ENCODE assay signal across 8 mouse cellular contexts in genomic region chr16:52311073-52311472, GRCm38 (mm10).
DNase-seq lines count a peak whose midpoint lies in the region; ATAC-seq and TF ChIP-seq lines count a peak whose summit lies in the region.

No protein-coding gene starts in this region.

- no peaks in the 10 kb centered on the region for H3K9me3 ChIP-seq in embryonic facial prominence, embryonic 12.5 days
- H3K9me3 ChIP-seq in heart, embryonic 14.5 days (ENCODE audit: control insufficient read depth, low read length), result no peaks in the 10 kb centered on the region
- H3K9me3 ChIP-seq in kidney, postnatal 0 days (replicated peaks; ENCODE audit: low read length), result no peaks in the 10 kb centered on the region

- no peaks in the 10 kb centered on the region for H3K36me3 ChIP-seq in embryonic facial prominence, embryonic 12.5 days
- no peaks in the 10 kb centered on the region for H3K36me3 ChIP-seq in heart, embryonic 14.5 days (ENCODE audit: control insufficient read depth, insufficient read depth, low read length)
- no peaks in the 10 kb centered on the region for H3K36me3 ChIP-seq in kidney, postnatal 0 days (ENCODE audit: insufficient read depth, low read length)
- H3K36me3 ChIP-seq in splenic B cell, adult 2 months (ENCODE audit: control insufficient read depth, insufficient read depth, low read length, poor library complexity, severe bottlenecking), result no peaks in the 10 kb centered on the region

- peak; percentile 90 for TF ChIP-seq CTCF in kidney, postnatal 0 days (IDR thresholded peaks at IDR 0.05; ENCODE audit: low read depth)

- H3K4me1 ChIP-seq in embryonic facial prominence, embryonic 12.5 days, result no peaks in the 10 kb centered on the region
- no peaks in the 10 kb centered on the region for H3K4me1 ChIP-seq in heart, embryonic 14.5 days (ENCODE audit: control insufficient read depth in 2 of 2, insufficient read depth in 2 of 2, low read length in 2 of 2)
- no peaks in the 10 kb centered on the region for H3K4me1 ChIP-seq in kidney, postnatal 0 days (replicated peaks; ENCODE audit: insufficient read depth, low read length)

- no peak overlapping the region for H3K27ac ChIP-seq in embryonic facial prominence, embryonic 12.5 days
- no peak overlapping the region for H3K27ac ChIP-seq in heart, embryonic 14.5 days (replicated peaks in 1 of 2; ENCODE audit: control insufficient read depth in 1 of 2, insufficient read depth in 1 of 2, low read depth in 2 of 2, low read length in 2 of 2)
- no peak overlapping the region for H3K27ac ChIP-seq in kidney, postnatal 0 days

- no peaks in the 10 kb centered on the region for H3K27me3 ChIP-seq in embryonic facial prominence, embryonic 12.5 days
- H3K27me3 ChIP-seq in heart, embryonic 14.5 days (ENCODE audit: control insufficient read depth, insufficient read depth, low read length), result no peaks in the 10 kb centered on the region
- no peaks in the 10 kb centered on the region for H3K27me3 ChIP-seq in kidney, postnatal 0 days (ENCODE audit: insufficient read depth, low read length)
- no peaks in the 10 kb centered on the region; the same call in 1 of the 2 replicates for H3K27me3 ChIP-seq in splenic B cell, adult 2 months (ENCODE audit: control insufficient read depth, insufficient read depth, low read length, poor library complexity, severe bottlenecking)

- WGBS in embryonic facial prominence, embryonic 12.5 days, result 27% methylated on average over 9 of the region's 9 CpGs
- 11% methylated on average over 9 of the region's 9 CpGs for WGBS in heart, embryonic 14.5 days
- WGBS in kidney, postnatal 0 days, result 21% methylated on average over 9 of the region's 9 CpGs

- no peak overlapping the region for H3K4me3 ChIP-seq in embryonic facial prominence, embryonic 12.5 days
- H3K4me3 ChIP-seq in heart, embryonic 14.5 days (ENCODE audit: control insufficient read depth in 1 of 2, insufficient read depth in 1 of 2, low read depth in 1 of 2, low read length in 2 of 2), result peak overlapping the region in 1 of 2 experiments; percentile 17; a peak in 1 of 4 replicates
- H3K4me3 ChIP-seq in kidney, postnatal 0 days (replicated peaks; ENCODE audit: low read depth, low read length), result no peak overlapping the region

- ATAC-seq in embryonic facial prominence, embryonic 12.5 days (ENCODE audit: insufficient number of reproducible peaks, insufficient read depth, low FRiP score, low TSS enrichment), result peak; percentile 41; the same call in 1 of the 2 replicates
- no peak for ATAC-seq in heart, embryonic 14.5 days (ENCODE audit: insufficient number of reproducible peaks, insufficient read depth, low FRiP score, low read depth)
- peak; percentile 52; the same call in 1 of the 2 replicates for ATAC-seq in kidney, postnatal 0 days (replicated peaks; ENCODE audit: low FRiP score, low read depth)

- H3K4me2 ChIP-seq in embryonic facial prominence, embryonic 12.5 days (replicated peaks), result 0 out of 2 replicates have a peak overlapping the region, but pooled peaks have one; percentile 14
- peak overlapping the region; percentile 61 for H3K4me2 ChIP-seq in heart, embryonic 14.5 days (ENCODE audit: low read length)
- peak overlapping the region; percentile 9; the same call in 1 of the 2 replicates for H3K4me2 ChIP-seq in kidney, postnatal 0 days (ENCODE audit: low read length)

- peak; percentile 89 for DNase-seq in 3T3-L1 (ENCODE audit: low read depth, low spot score)
- peak; percentile 65 for DNase-seq in adrenal gland, postnatal 25 days
- peak; percentile 87 for DNase-seq in kidney, postnatal 0 days (ENCODE audit: low spot score)
- DNase-seq in liver, result peak; percentile 52
- peak; percentile 64 for DNase-seq in naive thymus-derived CD4-positive, alpha-beta T cell, adult 2 months (ENCODE audit: low read depth)
- peak; percentile 83 for DNase-seq in splenic B cell, adult 2 months (ENCODE audit: low read depth, low spot score)

- no peak overlapping the region for H3K9ac ChIP-seq in embryonic facial prominence, embryonic 12.5 days
- H3K9ac ChIP-seq in heart, embryonic 14.5 days (ENCODE audit: low read length), result 0 out of 2 replicates have a peak overlapping the region, but pooled peaks have one; percentile 18
- no peak overlapping the region for H3K9ac ChIP-seq in kidney, postnatal 0 days (ENCODE audit: low read depth, low read length)

Comparison
In these comparisons a context has a peak if more than half of its experiments do, and no peak if none do; other contexts are left out.
1. H3K4me2 ChIP-seq: peak in every context shown above with its lines; median percentile 61 in heart, embryonic 14.5 days; 14 in embryonic facial prominence, embryonic 12.5 days; 9 in kidney, postnatal 0 days.